Mouse (Mus musculus): ENCODE measurements around the gene Dpagt1.
"Not testable (repeated sequence)": the region's sequence is repeated elsewhere in the genome, so short reads cannot be mapped to it uniquely, and the experiment has no call there.

Dpagt1 gene

GRCm38 (mm10) chr9:44318076-44318825 is 7.6 kb upstream of the Dpagt1 start:
- in situ Hi-C loops (cut with MboI, MseI): no loop called here

- in situ Hi-C loops (cut with MboI, MseI): no loop called here
These were observed 7.1 kb upstream of the Dpagt1 start for GRCm38 (mm10) chr9:44318826-44319095.

DNA sequence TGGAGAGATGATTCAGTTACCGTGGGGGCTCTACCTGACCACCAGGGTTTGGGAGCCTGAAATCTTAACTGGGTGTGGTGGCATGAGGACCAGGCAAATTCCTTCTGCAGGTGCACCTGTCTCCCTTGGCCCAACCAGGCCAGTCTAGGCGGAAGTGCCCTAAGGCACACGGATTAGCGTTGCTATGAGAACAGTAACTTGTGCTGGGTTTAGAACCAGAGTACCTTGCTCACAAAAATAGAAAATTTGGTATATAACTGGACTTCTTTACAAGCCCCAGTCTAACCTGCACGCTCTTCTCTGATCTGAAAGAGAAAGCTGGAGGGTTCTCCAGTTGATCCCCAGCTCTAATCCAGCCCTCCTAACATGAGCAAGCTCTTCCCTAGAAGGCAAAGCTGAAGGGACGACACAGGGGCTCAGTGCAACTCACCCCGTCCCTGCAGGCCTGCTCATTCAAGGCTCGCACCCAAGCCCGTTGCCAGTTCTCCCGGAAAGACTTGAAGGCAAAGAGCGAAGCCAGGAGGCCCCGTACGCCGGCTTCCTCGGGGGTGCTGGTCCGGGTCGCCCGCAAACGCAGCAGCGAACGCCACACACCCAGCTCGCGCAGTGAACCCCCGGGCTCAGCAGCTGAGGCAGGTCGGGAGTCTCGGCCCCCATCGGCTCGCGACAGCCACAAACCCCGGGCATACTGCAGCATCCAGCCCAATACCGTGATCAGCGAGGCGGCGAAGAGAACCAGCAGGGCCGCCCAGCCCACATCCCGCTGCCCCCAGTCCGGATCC is 6.5 kb upstream of the Dpagt1 start:
- in situ Hi-C loops (cut with MboI, MseI): no loop called here

DNA sequence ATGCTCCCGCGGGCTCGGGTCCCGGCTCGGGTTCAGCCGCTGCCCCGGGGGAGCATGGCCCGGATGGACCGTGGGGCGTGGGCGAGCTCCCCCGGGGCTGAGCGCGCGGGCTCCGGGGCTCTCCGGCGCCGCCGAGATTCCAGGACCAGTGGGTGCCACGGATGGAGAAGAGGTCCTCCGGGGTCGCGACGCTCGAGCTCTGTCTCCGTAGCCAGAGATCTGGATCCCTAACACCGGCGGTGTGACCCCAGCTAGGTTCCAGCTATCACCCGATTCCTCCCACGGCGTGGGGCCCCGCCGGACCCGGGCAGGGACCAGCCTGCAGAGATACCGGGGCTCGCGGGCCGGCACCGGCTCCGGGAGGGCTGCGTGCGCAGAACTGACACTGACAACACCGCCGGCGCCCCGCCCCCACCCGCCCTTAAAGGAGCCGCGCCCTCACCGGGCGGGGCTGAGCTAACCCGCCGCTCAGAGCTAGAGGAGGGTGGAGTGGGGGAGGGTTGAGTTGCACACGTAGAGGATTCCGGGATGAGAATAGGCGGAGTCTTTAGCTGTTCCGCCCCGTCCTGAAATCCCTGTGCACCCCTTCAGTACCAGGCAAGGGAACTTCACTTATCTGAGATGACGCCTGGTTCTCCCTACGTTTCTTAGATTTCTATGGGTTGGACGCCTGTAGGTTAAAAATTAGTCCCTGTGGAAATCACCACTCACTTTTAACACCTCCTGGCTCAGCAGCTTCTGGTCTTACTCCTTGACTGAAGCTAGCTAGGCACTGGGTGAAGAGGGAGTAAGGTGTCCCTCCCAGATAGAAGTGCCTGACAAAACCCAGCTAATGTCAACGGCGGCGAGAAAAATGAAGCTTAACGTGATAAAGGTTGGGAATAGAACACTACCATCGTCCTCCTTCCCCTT is 5.7 kb upstream of the Dpagt1 start, which contains the start of gene C2cd2l:
C2cd2l (minus strand) TSS at position 399 of the 912 bp plus-strand sequence.
- in situ Hi-C loops (cut with MboI, MseI): no loop called here

DNA sequence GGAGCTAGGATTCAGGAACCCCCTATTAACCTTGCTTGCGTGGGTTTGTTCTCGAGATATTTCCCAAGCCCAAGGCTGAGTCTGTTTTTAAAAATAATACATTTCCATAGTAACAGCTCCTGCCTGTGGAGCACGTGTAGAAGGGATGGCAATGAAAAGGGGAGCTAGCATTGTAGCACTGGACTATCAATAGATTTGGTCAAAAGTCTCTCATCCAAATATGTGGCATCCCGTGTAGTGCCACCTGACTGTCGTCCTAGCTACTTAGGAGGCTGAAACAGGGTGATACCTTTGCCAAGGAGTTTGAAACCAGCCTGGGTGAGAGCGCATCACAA is 5.1 kb upstream of the Dpagt1 start:
- in situ Hi-C loops (cut with MboI, MseI): no loop called here

GRCm38 (mm10) chr9:44323656-44324055 is 2.2 kb upstream of the Dpagt1 start:
- in situ Hi-C loops (cut with MboI, MseI): not testable (repeated sequence)

DNA sequence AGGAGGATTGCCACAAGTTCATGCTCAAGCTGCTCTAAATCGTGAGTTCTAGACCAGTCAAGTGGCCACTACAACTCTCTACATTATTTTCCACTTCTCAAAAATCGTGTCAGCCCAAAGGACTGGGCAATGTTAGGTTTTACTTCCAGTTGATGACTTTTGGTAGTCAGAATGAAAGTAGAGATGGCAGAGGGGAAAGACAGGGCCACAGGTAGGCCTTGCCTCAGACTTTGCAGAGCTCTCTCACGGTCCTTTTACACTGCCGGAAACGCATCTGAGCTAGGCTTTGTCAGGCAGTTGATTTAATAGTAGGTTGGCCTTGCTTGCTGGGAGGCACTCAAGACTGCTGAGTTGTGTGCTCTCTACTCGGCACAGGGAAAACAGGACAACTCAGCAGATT is 1.7 kb upstream of the Dpagt1 start:
- in situ Hi-C loops (cut with MboI, MseI): no loop called here

- in situ Hi-C loops (cut with MboI, MseI): not testable (repeated sequence)
These were observed 619 bp upstream of the Dpagt1 start for GRCm38 (mm10) chr9:44325032-44325767.

- in situ Hi-C loops (cut with MboI, MseI): no loop called here
These were observed 698 bp downstream of the Dpagt1 start for GRCm38 (mm10) chr9:44326371-44327063.

GRCm38 (mm10) chr9:44327064-44327711 is 1.4 kb downstream of the Dpagt1 start:
- in situ Hi-C loops (cut with MboI, MseI): no loop called here

- in situ Hi-C loops (cut with MboI, MseI): no loop called here
These were observed 2.1 kb downstream of the Dpagt1 start for GRCm38 (mm10) chr9:44327926-44328325.

GRCm38 (mm10) chr9:44330736-44331135 is 4.9 kb downstream of the Dpagt1 start:
- in situ Hi-C loops (cut with MboI, MseI): no loop called here

DNA sequence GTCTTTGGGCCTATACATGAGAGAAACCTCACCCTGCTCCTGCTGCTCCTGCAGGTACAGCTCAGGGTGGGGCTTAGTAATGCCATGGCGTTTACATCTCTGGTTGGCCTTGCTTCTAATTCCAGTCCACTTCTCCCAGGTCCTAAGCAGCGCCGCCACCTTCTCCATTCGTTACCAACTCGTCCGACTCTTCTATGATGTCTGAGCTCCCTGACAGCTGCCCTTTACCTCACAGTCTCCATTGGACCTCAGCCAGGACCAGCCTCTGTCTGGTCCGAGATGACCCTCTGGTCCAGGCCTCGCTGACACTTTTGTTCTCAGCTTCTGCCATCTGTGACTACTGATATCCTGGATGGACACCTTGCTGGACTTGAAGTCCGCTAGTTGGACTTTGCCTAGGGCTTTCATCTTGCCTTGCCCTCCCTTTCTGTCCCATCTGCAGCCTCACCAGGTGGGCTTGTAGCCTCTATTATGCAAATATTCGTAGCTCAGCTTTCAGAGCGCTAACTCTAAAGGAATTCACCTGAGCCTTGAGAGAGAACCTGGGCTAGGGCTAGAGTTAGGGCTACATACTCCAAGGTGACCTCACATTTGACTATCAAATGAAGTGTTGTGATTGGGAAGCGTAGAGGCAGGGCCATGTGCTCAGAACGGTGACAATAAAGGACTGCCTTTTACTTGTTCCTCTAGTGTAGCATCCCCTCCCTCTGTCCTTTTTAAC is 7.3 kb downstream of the Dpagt1 start:
- in situ Hi-C loops (cut with MboI, MseI): no loop called here

- in situ Hi-C loops (cut with MboI, MseI): no loop called here
These were observed 8.8 kb downstream of the Dpagt1 start, which contains the start of gene H2afx for GRCm38 (mm10) chr9:44334396-44335330. Gene H2afx, plus strand, starts transcription at chr9:44334694.

GRCm38 (mm10) chr9:44335331-44336092 is 9.7 kb downstream of the Dpagt1 start:
- in situ Hi-C loops (cut with MboI, MseI): no loop called here

DNA sequence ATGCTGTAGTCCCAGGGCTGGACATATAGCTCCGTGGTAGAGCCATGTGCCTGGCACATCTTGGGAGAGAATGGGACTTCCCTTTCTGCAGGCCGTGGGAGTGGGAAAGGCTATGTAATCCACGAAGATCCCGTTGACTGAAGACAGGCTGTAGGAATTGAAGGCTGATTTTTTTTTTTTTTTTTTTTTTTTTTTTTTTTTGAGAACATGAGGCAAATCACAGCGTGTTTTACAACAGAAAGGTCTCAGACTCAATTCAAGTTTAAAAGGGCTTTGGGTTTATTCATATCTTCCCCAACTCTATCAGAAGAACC is 10.2 kb downstream of the Dpagt1 start:
- in situ Hi-C loops (cut with MboI, MseI): no loop called here

DNA sequence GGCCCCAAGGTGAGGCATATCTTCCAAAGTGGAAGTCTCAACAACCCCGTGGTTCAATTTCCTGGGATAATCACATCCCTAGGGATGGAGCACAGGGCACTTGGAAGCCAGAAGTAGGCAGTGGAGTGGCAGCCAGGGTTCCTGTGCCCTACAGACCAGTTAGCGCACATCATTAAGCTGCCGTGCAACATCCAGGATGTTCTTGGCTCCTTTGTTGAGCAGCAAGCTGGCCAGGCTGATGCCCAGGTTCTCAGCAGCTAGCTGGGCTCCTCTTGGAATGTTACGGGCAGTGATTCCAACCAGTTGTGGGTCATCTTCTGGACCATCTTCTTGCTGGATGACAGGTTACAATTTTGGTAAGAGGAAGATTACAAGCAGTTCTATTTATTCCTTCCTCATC is 10.7 kb downstream of the Dpagt1 start:
- in situ Hi-C loops (cut with MboI, MseI): not testable (repeated sequence)

GRCm38 (mm10) chr9:44336964-44337363 is 11.1 kb downstream of the Dpagt1 start:
- in situ Hi-C loops (cut with MboI, MseI): no loop called here

Data from T-helper 1 cell (primary cell).